Mouse (Mus musculus) brain, embryonic 14.5 days (tissue): ENCODE data around the gene Rnasel.

Source experiments
- CTCF ChIP-seq: fragments of 200-500 bp; IDR thresholded peaks from 2 replicates; pipeline ENCODE4 v1.5.1; 2012; ENCODE audit warnings: inconsistent platforms, mild to moderate bottlenecking, moderate library complexity, borderline replicate concordance; ENCODE audit not compliant: insufficient read depth, insufficient read length; ENCODE audit errors: extremely low read depth
- POLR2A ChIP-seq: fragments of 200-500 bp; IDR thresholded peaks from 2 replicates; pipeline ENCODE4 v1.6.1; 2012; ENCODE audit warnings: mild to moderate bottlenecking, inconsistent platforms, borderline replicate concordance; ENCODE audit not compliant: poor library complexity, insufficient read depth, insufficient read length, severe bottlenecking; ENCODE audit errors: extremely low read depth

DNA sequence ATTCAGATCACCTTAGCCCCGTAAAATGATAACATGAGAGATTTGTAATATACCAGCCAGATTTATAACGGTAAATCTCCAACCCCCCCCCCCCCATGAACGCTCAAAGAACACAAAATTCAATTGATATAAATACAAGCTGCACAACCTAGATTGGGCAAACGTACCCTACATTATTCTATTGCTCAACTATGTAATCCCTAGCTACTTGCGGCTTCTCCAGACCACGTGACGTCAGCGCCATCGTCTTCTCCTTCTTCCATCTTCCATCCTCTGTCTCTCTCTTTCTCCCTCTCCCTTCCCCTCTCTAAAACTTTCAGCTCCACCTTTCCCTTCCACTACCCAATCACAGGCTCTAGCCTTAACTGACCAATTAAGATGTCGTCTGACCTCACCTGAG lies 29.0 kb downstream of the Rnasel start:
- TF ChIP-seq CTCF (no peak), POLR2A (no peak)
